Mouse (Mus musculus) urinary bladder, postnatal 14 days (tissue): ENCODE data around the gene 1700019D03Rik.

ENCODE experiments used
- DNase-seq: peaks from one replicate; pipeline ENCODE4 v3.0.0; 2021; ENCODE audit warnings: low spot score

The 1700019D03Rik gene

DNA sequence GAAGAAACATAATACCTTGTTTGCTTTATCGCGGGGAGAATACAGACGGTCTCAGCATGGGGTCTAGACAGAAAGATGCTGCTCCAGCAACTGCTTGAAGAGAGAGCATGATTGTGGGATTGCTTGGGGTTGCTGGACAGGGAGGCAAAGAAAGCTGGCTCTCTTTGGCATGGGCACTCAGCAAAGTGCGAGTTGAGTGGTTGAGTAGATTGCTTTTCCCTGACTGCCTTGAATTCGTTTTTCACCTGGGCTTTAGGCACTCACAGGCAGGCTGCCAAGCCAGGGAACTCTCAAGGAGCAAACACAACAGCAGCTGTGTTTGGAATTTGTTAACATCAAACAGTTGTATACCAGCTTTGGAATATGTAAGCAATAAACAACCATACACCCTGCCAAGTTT is at the start of gene 1700019D03Rik:
TSS of gene 1700019D03Rik (minus strand) at position 101 of the 400 bp plus-strand sequence.
- DNase-seq = no peak

DNA sequence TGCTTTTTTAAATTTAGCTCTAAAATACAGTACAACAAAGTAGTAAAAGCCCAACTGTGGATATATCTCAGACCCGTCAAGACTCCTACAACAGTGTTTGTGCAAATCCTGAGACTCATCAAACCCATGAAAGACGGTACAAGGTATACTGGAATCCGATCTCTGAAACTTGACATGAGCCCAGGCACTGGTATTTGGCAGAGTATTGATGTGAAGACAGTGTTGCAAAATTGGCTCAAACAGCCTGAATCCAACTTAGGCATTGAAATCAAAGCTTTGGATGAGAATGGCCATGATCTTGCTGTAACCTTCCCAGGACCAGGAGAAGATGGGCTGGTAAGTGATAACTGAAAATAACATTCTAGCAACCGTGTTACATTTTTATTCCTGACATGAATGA is 43.9 kb upstream of the 1700019D03Rik start:
- DNase-seq = no peak

DNA sequence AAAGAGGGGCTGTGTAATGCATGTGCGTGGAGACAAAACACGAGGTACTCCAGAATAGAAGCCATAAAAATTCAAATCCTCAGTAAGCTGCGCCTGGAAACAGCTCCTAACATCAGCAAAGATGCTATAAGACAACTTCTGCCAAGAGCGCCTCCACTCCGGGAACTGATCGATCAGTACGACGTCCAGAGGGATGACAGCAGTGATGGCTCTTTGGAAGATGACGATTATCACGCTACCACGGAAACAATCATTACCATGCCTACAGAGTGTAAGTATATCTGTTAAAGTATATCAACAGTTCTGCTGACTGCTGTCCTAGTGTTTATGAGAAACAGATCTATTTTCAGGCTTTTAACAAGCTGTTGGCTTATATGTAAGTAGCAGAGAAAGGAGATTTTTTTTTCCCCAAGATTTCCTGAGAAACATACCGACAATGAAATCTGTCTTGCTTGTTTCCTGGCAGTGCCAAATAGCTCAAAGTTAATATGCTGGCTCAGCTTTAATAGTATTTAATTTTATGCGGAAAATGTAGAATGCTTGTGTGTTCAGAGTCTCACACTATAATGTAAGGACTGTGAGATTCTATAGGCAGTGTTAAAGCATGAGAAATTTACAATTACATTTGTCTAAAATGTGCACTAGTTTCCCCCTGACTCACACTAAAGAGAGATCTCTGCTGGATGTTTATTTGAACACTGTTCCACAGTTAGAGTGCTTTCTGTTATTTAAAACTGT is 42.1 kb upstream of the 1700019D03Rik start:
- DNase-seq = no peak

DNA sequence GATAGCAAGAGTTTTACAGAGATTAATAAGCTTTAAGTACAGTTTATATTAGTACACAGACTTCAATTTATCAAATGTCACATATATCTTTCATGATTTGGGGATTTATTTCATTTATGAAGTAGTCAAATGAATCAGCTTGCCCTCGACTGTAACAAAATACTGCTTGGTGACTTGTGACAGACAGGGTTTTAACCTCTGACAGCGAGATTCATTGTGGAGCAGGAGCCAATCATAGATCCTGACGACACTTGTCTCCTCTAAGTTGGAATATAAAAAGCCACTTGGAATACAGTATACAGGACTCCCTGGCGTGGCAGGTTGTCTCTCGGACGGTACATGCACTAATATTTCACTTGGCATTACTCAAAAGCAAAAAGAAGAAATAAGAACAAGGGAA is 41.4 kb upstream of the 1700019D03Rik start, which contains the start of gene Mstn:
TSS of gene Mstn (plus strand) at position 301 of the 400 bp plus-strand sequence.
- DNase-seq = no peak

DNA sequence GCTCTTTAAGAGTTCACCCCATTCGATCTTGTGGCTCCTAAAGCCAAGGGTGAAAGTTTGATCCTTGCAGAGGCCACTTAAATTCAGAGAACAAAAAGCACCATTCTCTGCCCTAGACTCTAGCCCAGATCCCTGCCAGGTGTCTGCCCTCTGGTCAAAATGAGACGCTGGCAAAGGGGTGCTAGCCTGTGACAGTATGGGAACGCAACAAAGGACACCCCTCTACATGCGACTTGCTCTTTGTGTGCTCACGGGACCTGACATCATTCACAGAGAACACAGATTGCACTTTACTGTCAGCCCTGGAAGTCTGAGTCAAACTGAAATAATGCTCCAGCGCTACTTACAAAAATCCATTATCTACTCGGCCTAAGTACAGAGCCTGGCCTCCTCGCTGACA is 40.5 kb upstream of the 1700019D03Rik start:
- no peak for DNase-seq

DNA sequence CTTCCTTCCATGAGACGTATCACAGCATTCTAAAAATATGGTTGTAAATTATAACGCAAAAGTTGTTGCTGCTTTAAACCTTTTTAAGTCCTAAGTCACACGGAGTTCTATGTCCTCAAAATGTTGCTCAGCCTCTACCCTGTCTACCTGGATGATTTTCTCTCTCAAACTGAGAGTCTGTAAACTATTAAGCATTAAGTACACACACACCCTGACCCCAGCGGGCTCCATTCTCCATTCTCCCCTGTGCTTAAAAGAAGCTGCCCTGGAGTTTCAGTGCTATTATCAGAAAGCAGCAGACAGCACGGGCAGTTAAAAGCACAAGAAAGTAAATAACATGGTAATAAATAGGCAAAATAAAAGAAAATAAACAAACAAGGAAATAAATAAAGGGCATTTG is 39.1 kb upstream of the 1700019D03Rik start:
- no peak for DNase-seq

DNA sequence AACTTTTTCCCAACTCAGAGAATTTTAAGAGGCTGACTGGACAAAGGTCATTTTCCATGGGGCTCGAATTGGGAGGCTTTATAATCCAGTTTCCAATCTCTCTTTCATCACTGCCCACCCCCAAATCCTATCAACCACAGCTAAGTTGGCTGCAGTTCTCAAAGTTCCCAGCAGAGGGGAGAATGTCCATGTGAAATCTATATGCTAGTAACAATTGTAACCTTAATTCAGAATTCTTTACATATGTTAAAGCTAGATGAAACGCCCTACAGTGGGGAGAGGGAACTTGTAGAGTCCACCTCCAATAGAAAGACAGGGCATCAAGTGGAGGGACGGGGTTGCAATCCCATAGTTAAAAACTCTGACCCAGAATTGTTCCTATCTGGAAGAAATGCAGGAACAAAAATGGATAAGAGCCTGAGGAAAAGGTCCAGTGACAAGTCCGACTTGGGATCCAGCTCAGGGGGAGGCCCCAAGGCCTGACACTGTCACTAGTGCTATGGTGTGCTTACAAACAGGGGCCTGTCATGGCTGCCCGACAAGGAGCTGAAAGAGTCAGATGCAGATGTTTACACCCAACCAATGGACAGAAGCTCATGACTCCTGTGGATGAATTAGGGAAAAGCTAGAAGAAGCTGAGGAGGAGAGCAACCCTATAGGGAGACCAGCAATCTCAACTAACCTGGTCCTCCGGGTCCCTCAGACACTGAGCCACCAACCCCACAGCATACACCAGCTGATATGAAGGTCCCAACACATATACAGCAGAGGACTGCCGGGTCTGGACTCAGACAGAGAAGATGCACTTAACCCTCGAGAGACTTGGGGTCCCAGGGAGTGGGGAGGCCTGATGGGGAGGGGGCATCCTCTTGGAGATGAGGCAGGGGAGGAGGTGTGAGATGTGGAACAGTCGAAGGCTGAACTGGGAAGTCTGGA is 33.4 kb upstream of the 1700019D03Rik start:
- peak; percentile 55 for DNase-seq

DNA sequence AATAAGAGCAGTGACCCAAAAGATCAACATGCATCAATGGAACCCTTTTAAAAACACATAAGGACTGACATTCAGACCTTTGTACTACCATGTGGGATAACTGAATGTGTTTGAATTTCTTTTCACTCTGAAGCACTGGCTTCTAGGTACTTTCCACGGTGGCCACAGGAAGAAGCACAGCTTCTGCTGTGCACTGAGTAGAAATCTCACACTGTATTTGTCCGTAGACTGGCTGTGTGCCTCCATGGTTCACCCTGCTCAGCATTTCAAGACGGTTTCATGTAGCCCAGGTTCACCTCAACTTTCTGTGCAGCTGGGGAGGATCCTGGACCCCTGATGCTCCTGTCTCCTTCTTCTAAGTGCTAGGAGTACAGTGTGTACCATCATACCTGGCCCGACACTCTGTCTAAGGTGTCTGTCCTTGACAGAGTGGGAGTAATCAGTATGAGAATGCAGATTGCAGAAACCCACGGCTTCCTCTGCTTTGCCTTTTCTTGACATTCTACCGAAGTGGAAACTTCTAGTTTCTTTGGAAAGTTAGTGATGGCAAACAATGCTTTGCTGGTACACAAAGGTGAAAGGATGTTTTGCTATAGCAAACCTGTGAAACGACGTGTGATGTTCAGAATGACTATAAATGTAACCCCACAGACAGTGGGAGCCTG is 29.9 kb upstream of the 1700019D03Rik start:
- DNase-seq = no peak

DNA sequence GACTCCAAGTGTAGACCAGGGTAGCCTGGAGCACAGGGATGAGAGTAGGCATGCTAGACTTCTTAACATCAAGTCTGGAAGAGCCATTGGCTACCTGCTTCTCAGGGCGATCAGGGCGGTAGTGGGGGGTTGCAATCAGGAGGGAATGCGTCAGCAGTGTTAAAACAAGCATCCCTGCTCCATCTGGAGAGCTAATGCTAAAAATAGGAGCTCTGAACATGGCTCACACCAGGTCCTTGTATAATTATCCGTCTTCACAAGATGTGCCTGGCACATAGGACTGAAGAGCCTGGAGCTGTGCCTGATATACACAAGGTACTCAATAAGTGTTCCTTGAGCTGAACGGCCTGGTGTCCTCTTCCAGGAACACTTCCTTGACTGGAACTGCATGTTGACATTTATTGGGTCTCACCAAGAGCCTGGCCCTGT is 17.5 kb upstream of the 1700019D03Rik start:
- no peak for DNase-seq

DNA sequence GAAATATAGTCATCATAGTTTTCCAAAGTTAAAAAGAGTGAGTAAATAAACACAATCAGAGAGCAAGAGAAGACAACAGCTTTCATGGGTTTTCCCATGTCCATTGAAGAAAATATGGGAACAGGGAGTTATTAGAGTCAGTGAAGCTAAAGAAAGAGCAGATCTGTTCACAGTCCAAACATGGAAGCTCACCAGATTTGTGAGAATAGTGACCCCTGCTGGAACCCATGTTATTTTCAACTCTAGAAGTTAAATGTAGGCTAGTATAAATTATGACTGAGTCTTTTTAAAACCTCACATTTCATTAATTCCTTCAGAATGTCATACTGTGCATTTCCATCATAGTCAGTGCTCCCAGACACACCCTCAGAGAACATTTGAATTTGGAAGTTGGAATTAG is 12.6 kb upstream of the 1700019D03Rik start:
- DNase-seq = no peak

DNA sequence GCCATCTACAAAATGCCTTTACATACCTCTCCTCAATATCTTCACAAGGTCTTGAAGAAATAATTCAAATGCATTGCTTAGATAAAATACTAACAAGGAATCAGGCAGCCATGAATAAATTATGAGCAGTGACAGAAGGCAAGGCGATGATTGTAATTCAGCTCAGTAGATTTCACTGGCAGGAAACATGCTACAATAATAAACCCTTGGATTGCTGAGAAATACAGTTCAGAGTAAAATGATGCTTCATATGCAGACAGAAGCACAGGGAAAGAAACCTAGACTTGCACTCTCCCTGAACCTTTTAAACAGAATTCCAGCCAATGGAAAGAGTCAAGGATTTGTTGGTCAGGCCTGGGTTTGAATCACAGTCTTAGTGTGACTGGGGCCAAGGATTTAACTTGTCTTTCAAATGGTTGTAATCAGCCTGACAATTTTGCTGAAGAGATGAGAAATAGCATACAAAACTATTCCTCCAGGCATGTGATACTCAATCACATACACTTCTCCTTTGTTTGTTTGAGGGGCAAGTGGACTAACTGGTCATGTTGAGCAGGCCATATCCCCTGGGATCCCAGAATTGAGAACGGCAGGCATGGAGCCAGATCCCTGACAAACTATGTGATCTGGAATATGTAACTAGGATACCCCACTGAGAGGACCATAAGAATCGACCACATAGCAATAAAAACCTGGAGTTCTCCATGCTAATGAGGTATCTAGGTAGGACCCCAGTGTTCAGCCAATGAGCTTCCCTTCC is 1.1 kb downstream of the 1700019D03Rik start:
- no peak for DNase-seq

DNA sequence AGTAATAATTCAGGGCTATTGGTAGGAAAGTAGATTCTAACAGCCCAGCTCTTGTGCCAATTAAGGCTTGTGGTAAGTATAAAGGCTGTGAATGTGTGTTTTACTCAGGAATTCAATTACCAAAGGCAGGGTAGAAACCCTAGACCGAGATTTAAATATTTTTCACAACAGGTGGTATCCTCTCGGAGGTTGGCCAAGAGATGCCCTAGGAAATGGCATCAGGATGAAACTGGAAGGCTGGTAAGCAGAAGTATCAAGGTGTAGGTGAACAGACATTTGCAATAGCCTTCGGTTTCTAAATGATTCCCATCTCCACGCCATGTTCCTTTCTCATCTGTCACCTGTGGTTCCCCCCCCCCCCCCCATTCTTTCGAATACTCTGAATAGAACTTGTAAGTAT is 4.4 kb downstream of the 1700019D03Rik start:
- no peak for DNase-seq

DNA sequence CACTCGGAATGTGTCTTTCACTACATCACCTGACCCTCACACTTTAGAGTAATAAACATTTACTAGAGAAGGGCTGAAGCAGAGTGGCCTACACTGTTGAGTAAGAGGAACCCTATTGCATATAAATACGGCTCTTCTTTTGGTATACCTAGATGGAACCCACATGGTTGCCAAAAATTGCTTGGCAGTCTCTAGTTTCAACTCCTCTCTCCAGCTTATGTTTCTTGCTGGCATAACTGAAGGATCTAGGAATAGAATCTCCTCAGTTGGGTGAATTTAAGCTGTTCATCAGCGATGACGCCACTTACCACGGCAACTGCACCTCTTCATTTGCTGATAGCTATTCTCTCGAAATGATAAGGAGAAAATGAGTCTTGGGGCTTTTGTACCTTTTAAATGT is 5.3 kb downstream of the 1700019D03Rik start:
- DNase-seq = no peak

DNA sequence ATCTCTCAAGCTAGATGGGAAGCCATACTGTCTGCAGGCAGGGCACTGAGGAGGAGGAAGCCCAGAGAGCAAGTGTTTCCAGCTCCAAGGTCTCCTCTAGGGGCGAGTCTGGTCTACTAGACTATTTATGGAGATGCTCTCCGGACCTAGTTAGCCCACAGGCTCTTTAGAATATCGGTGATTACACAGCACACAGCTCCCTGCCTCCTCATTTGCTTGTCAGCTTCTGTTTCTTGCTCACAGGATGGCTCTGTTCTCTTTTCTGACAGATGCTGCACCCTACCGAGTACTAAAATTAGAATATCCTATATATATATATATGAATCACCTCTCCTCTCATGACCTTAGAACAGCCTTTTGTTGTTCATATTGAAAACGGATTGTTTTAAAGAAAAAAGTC is 33.3 kb downstream of the 1700019D03Rik start:
- DNase-seq = no peak

DNA sequence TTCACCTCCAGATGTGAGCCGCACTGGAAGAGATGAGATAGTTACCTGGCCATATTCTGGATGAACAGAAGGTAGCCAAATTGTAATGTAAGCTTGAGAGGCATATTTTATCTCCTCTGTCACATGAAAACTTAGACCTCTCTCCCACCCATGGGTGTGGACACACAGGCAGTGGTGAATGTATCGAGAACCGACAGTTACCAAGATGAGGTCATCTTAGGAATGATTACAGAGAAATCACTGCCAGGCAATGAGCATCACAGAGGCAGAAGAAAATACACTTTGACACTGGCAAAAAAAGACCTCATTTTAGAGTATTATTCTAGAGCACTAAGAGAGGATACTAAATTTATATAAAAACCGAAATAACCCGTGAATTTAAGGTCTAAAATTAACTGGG is 46.8 kb downstream of the 1700019D03Rik start:
- no peak for DNase-seq

DNA sequence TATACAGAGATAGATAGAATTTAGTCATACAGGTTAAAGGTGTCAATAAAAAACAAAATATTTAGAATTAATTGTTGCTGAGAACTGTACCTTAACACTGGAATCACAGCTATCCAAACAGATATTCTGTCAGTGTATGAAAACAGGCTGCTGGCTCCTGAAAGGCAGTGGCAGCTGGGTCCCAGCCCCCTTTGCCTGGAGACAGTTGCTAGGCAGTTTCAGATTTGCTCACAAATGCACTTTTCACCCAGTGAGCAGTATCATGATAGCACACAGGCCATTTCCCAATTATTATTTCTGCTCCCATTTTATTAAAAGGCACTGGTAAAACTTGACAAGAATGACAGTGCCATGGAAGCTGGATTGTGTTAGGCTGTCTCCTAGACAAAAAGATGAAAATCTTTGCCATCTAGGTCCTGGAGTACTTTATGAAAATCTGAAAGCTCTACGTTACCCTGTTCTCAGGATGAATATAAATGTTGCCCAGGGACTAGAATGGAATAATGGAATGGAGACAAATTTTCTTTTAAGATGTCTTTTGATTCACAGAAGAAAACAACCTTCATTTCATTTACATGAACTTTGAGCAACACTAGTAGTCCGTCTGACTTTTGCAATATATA is 48.0 kb downstream of the 1700019D03Rik start:
- DNase-seq = no peak

DNA sequence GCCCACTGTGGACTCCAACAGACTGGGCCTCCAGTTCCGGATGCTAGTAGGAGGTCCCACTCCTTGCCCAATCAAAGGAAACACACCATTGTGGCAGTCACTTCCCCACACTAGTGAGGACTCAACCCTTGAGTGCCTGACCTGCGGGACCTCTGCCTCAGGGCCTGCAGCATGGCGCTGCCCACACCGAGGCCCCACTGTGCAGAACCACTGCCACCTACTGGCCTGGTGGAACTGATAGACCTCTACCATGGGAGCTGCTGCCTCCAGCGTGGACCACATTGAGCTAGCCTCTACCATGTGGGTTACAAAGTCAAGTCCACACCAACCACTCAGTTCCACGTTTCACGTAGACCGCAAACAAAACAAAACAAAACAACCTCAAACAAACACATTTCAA is 55.4 kb downstream of the 1700019D03Rik start:
- DNase-seq = no peak

DNA sequence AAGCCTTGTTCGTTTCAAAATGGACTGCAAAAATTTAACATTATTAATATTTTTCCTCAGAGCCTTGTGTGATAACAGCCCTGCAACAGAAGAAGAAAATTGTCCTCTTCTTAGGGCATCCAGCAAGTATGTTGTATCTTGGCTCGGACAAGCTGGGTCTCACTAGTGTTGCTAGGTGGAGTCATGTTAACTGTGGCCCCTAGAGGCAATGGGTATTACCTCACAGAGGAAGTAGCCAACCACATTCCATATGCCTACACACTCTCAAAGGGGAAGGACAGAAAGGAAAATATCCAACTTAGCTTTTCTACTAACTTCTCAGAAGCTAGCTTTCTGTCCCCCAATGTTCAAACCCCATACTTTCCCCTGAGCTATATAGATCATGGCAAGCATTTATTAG is 56.9 kb downstream of the 1700019D03Rik start:
- DNase-seq = no peak

DNA sequence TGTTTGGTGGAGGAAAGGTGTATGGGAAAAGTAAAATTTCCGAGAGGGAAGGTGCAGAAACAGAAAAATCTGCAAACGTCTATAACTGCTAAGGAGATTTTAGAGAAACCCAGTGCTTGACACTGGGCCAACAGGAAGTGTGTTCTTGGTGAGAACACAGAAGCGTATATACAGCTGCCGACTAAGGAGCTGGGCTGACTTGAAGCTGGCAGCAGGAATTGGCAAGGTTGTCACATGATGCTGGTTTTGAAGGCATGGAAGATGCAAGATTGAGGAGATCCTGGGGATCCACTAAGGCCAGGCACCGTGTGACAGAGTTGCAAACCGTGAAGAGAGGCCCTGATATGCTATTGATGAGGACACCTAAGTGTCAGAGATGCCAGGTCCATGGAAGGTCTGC is 59.8 kb downstream of the 1700019D03Rik start:
- DNase-seq = no peak

DNA sequence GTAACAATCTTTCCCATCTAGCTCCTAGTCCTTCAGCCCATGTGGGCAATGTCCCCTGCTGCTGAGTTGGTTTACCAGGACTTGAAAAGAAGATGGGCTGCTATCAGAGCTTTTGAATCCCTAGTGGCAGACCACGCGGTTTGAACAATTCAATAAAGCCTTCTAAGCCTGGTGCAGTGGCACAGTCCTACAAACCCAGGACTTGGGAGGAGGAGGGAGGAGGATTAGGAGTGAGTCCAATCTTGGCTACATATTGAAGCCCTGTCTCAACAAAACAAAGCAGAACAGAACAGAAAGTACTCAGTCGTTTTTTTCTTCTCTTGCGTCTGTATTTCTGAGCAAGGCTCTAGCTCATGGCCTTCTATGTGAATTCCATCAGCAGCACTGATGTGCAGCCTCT is 63.2 kb downstream of the 1700019D03Rik start:
- no peak for DNase-seq

DNA sequence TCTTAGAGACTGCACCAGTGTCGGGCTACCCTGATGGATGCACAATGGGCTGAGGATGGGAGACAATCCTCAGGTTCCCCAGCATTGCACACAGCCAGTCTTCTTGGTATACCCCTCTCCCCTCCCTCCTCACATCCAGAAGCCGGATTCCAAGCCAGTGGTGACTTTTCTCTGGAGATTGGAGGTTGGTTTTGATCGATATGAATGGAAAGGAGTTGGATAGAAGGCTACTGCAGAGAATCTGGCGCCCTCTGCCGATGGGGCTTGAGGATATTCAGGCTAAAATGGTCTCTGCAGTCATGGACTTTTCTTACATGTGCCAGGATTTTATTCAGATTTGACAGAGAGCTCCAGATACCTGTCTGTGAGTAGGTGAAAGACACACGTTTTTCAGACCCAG is 64.9 kb downstream of the 1700019D03Rik start:
- peak; percentile 69 for DNase-seq
